Mouse (Mus musculus) olfactory bulb, adult 2 months (tissue): Measurements from ENCODE around the gene Gm28048.

ENCODE experiments used
- CTCF ChIP-seq: fragments of 200-500 bp; IDR thresholded peaks from 2 replicates; pipeline ENCODE4 v1.5.1; 2012; ENCODE audit warnings: low read depth, mild to moderate bottlenecking, low read length, moderate library complexity; ENCODE audit not compliant: insufficient read depth
- POLR2A ChIP-seq: fragments of 200-500 bp; IDR thresholded peaks from 2 replicates; pipeline ENCODE4 v1.6.1; 2012; ENCODE audit warnings: mild to moderate bottlenecking, low read depth, low read length, moderate library complexity; ENCODE audit not compliant: insufficient read depth

- no peak for TF ChIP-seq CTCF
- TF ChIP-seq POLR2A, result no peak
Measured at GRCm38 (mm10) chr11:22998308-22998707, 16.4 kb upstream of the Gm28048 start.
